Mouse (Mus musculus) adrenal gland, postnatal 4 days (tissue): ENCODE measurements at regions not wholly inside any gene's neighbourhood (a gene's known extent, or its start where the extent isn't known, plus 50 kb on each side); places are given as distances from the start of the nearest gene placed in this dataset.
"Not testable (repeated sequence)": the region's sequence is repeated elsewhere in the genome, so short reads cannot be mapped to it uniquely, and the experiment has no call there.

ENCODE experiments used
- DNase-seq, 2 experiments: peaks; one replicate each; pipeline ENCODE4 v3.0.0; 2021 to 2022; ENCODE audit warnings: low spot score in 2 of 2, mixed read lengths in 2 of 2

GRCm38 (mm10) chr5:26572691-26573191, 244.3 kb upstream of the Dpp6 start:
- no peak for DNase-seq

- DNase-seq, result no peak
Observed at GRCm38 (mm10) chr5:26573446-26573845, 243.6 kb upstream of the Dpp6 start.

DNA sequence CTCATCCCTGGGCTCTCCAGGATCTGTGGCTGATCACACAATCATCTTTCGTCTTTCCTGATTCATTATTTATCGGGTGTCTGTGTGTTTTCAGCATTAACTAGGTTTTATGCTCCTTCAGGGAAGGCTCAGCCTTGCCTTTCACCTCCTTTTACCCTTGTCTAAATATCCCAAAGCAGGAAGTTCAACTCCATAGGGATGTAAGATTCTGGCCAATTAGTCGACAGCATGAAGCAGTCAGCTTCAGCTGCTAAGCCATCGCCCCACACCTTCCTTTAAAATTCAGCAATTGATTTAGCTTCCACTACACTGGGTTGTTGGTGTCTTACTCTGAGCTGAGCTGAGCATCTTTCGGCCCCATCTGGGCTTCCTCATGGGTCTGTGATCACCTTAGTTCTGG, 230.9 kb upstream of the Dpp6 start:
- no peak for DNase-seq

DNA sequence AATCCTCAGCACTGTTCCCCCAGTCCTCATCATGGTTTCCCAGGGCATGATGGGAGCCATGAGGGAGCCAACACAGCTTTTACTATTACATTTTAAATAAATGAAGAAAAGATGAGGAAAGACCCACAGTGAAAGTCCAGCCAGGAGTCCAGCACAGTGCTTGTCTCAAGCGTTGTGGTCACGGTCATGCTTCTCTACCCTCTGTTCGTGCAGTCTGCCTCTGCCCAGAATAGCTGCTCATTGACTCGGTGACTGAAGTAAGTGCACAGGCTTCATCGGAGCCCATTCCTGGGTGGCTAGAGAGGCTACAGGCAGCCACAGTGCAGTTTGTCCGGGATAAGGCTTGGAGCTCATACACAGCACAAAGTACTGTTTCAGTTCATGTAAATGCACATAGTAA, 226.1 kb upstream of the Dpp6 start:
- no peak for DNase-seq

DNA sequence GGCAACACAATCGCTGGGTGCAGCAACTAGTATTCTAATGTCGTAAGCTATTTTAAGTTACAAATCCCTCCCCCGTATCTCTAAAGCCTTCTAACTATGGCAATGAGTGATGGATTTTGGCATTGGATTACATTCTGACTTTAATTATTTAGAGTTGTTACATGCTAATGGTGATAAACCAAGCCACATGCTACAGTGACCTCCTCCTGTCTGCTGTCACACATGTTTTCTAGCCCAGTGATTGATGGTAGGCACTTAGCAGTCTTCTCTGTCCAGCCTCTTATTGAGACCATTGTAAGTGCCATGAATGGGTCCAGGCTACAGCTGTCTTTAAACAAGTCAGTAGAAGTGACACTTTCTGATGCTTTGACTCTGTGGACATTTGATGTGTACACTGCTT, 224.7 kb upstream of the Dpp6 start:
- no peak for DNase-seq

GRCm38 (mm10) chr5:26597991-26598390, 219.0 kb upstream of the Dpp6 start:
- no peak for DNase-seq

- DNase-seq, result no peak
Observed at GRCm38 (mm10) chr5:26619272-26619671, 197.7 kb upstream of the Dpp6 start.

DNA sequence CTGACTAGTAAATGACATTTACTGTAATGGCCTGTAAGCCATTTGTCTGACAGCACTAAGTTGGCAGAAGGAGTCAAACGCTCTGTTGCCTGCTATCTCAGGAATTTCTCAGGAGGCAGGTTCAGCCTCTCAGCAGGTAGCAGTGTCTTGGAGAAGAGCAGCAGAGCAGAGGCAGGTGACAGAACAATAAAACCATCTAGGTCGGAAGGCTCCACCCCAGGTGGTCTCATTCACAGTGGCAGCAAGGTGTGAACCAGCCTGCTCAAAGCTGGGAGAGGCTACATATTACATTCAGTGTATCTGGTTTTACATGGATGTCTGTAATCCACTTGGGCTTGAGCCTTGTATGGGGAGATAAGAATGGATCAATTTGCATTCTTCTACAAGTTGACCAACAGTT, 194.9 kb upstream of the Dpp6 start:
- DNase-seq, result no peak

GRCm38 (mm10) chr5:26671478-26671877, 145.5 kb upstream of the Dpp6 start:
- no peak for DNase-seq

- DNase-seq, result no peak
Observed at GRCm38 (mm10) chr5:26689775-26690174, 127.2 kb upstream of the Dpp6 start.

- DNase-seq, result no peak
Observed at GRCm38 (mm10) chr5:26691121-26691520, 125.9 kb upstream of the Dpp6 start.

GRCm38 (mm10) chr5:26692013-26692412, 125.0 kb upstream of the Dpp6 start:
- DNase-seq, result no peak

DNA sequence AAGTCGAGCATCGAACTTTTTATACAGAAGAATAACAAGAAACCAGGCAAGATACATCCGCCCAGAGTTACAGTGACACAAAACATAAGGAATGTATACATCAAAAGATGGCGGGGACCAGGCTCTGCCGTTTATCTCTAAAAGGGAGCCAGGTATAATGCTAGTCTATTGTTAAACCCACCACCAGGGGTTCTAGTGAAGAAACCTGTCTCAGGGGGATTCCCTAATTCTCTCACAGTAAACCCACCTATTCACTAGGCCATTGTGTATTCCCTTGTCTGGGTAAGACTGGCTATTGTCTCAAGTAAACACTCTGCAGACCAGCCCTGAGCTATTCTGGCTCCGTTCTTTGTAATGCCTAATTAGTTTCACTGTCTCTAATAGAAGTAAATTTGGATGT, 113.4 kb upstream of the Dpp6 start:
- not testable (repeated sequence) for DNase-seq

DNA sequence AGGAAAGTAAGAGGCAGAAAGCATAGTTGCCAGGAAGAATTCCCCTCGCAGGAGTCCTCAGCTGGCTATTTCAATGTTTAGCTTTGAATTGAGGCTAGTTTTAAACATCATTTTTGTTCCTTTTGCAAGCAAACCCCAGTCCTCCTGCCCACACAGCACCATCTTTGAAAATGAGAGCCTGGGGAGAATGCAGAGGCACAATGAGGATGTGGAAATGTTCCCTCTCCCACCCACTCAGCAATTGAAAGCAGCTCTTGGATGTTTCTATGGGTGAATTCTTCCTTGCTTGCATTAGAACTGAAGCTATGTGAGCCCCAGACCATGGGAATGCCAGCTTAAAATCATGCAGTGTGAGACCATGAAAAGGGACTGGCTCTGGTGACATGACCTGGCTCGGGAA, 109.3 kb upstream of the Dpp6 start:
- DNase-seq, result no peak

- DNase-seq, result no peak
Observed at GRCm38 (mm10) chr5:26724491-26724890, 92.5 kb upstream of the Dpp6 start.

DNA sequence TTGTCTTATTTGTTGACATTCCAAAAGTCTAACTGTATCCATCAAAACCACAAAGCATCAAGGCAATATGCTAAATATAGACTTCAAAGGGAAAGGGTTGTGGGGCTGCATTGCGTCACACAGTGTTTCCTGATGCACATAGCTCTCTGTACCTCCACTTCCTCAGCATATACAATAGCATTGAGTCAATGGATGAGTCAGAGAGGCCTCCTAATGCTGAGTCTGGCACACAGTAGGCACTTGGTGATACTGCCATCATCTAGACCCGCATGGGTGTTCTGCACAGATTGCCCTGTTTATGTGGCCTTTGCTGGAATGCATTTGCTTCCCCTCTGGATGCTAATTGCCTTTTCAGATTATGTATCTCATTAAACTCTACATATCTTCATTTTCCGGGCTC, 91.0 kb upstream of the Dpp6 start:
- DNase-seq, result no peak

GRCm38 (mm10) chr5:26751196-26751595, 65.8 kb upstream of the Dpp6 start:
- not testable (repeated sequence) for DNase-seq

DNA sequence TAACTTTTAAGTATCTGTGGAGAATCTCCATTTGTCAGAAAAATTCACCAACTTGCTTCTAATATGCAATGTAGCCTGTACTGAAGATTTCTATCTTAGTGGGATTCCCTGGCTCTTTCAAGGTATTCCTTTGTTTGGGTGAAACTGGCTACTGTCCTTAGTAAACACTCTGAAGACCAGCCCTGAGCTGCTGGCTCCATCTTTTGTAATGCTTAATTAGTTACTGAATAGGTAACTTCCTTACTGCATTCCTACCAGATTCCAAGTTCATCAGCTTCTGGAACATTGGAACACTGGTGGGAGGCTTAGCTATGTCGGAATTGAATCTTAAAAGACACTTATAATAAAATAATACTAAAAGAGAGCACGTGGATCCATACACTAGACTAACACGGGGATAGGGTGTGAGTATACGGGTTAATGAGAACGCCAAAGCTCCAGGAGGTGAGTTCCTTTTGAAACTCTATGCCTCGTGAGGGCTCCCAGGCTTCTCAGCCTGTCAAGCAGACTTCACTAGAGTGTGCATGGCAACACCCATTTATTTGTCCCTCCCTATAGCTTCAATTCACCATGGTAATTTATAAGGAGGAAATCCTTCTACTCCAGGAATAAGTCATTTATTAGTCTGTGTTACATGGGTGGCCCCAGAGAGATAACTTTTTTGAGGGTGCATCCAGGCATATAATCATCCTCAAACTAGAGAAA, 65.2 kb upstream of the Dpp6 start:
- not testable (repeated sequence) for DNase-seq

DNA sequence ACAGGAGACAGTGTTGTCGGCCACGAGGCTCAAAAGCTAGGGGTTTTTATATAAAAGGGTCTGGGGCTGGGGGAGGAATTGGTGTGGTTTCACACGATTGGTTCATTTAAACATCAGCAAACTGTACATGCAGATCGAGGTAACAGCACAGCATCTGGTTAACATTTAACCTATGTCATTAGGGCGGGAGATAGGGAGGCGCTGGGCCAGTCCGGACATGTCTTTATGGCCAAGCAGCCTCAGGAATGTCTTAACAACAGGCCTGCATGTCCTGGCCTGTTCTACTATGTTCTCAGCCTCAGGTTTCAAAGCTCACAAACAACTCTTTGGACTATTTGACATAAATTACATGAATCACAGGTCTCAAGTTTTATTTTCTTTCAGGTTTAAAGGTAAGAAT, 62.9 kb upstream of the Dpp6 start:
- not testable (repeated sequence) for DNase-seq
